Mouse (Mus musculus) neural tube, embryonic 10.5 days (tissue): ENCODE data around the gene Olfr1436.
"Not testable (repeated sequence)": the region's sequence is repeated elsewhere in the genome, so short reads cannot be mapped to it uniquely, and the experiment has no call there.

ENCODE experiments used
- DNase-seq: peaks from one replicate; pipeline ENCODE4 v3.0.0-alpha.2; 2017; ENCODE audit warnings: low spot score; ENCODE audit errors: extremely low spot score

The Olfr1436 gene

GRCm38 (mm10) chr19:12299030-12299429, at the start of gene Olfr1436:
Gene Olfr1436 (minus strand): TSS chr19:12299130.
- DNase-seq = not testable (repeated sequence)

- no peak for DNase-seq
Measured at GRCm38 (mm10) chr19:12335810-12336209, 36.9 kb upstream of the Olfr1436 start, which contains the start of gene Olfr1438-ps1. Gene Olfr1438-ps1 (minus strand): TSS chr19:12335910.

DNA sequence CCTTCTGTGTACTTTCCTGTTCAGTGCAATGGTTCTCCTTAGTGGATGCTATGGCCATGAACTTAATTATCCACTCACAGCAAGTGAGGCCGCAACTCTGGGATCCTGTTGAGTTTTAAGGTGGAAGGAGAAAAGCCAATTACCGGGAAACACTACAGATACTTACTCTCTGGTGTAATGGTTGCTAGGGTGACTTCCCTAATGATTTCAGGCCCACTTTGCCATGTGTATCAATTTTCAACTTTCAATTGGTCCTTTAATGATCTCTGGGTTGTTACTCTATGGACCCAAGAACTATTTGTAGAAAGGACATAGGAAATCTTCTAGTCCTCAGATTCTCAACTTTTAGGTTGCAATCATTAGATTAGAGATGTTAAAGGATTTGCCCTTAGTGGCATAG, 26.1 kb upstream of the Olfr1436 start, which contains the start of gene Olfr1437:
TSS of gene Olfr1437 (minus strand) at position 101 of the 400 bp plus-strand sequence.
- no peak for DNase-seq

- no peak for DNase-seq
Measured at GRCm38 (mm10) chr19:12292979-12293378, 6.0 kb downstream of the Olfr1436 start.

DNA sequence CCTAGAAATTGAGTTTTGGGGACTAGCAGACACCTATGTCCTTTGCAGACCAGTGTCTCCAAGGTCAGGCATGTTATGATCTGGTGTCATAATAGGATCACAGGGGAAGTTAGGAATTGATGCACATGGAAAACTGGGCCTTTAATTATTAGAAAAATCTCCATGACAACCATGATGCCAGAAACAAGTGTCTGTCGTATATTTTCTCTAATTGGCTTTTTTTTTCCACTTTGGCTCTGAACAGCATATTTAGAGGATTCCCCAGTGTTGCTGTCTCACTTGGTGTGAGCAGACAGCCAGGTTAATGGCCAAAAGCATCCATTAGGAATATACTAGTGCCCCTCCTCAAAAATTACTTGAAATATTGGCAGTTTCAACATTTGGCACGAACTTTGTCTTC, 19.4 kb downstream of the Olfr1436 start, which contains the start of gene Olfr1434:
TSS of gene Olfr1434 (plus strand) at position 301 of the 400 bp plus-strand sequence.
- no peak for DNase-seq

DNA sequence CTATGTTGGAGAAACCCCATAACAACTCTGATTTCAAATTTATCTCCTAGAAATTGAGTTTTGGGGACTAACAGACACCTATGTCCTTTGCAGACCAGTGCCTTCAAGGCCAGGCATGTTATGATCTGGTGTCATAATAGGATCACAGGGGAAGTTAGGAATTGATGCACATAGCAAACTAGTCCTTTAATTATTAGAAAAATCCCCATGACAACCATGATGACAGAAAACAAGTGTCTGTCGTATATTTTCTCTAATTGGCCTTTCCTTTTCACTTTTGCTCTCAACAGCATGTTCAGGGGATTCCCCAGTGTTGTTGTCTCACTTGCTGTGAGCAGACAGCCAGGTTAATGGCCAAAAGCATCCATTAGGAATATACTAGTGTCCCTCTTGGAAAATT, 38.2 kb downstream of the Olfr1436 start, which contains the start of gene Olfr235:
TSS of gene Olfr235 (plus strand) at position 301 of the 400 bp plus-strand sequence.
- DNase-seq = no peak
